Mouse (Mus musculus) embryonic stem cell, embryonic (primary cell): Measurements from ENCODE around the gene Rpl36.

ENCODE experiments used
- CTCF ChIA-PET, 4 experiments: fragments of 300-600 bp in 2 of 4; fragments of 350-600 bp in 2 of 4; sonication (Branson Sonifier 250); formaldehyde crosslinking; loops; one replicate each; lab custom pipeline; 2022; ENCODE audit warnings: inconsistent platforms in 2 of 4; lab: Charles Lee
- POLR2A ChIA-PET, 4 experiments: fragments of 300-600 bp in 2 of 4; fragments of 350-600 bp in 2 of 4; sonication (Branson Sonifier 250); formaldehyde crosslinking; loops; one replicate each; lab custom pipeline; 2022; ENCODE audit warnings: antibody characterized with exemption in 4 of 4, inconsistent platforms in 1 of 4; lab: Charles Lee

Gene Rpl36

DNA sequence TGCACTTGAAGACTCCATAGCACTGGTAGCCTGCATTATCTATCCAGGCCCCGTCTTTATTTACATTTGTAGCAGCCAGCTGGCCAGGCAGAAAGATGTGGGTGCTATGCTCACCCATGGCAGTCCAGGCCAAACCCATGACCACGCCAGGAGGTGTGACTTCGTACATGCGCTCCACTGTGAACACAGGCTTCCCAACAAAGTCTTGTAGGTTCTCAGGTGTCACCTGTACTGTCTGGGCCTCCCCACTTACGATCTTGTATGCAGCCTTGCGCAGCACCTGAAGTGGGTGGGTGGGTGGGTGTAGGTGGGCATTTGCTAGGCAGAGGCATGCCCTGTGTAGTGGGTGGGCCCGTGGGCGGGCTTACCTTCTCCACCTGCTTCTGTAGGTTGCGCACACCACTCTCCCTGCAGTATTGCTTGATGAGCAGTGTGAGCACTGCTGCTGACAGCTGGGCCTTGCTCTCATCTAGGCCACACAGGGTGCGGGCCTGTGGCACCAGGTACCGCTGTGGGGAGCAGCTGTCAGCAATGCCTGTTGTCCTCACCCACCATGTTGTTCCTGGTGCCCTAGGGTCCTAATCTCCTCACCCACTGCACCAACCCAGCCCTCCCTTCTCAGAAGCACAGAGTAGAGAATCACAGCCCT, 2.0 kb downstream of the Rpl36 start:
- CTCF ChIA-PET: no interaction called here
- POLR2A ChIA-PET: interaction anchor here (0.5 to 14.4 kb wide), 35 partner anchors 8 to 354 kb away, joined by 3 to 429 read pairs (median 7); partner anchors contain the start of genes Lonp1 (in 4 of the 4), Ranbp3 (in 4 of the 4), Catsperd (in 3 of the 4) and Safb2 (in 3 of the 4)

DNA sequence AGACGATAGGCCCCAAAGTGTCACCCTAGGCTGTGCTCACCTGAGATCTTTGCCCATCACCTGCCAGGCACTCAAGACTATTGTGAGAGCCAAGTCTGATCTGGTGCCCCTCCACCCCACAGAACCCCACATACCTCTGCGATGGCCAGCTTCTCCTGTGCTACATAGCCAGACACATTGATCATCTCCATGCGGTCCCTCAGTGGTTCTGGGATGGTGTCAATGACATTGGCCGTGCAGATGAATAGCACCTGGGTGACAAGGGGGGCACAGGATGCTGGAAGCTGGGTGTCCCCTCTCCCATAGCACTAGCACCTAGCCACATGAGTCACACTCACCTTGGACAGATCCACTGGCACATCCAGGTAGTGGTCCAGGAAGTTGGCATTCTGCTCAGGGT, 2.6 kb downstream of the Rpl36 start:
- CTCF ChIA-PET: no interaction called here
- POLR2A ChIA-PET: interaction anchor here (0.5 to 14.4 kb wide), 18 partner anchors 7 to 311 kb away, joined by 3 to 429 read pairs (median 14); partner anchors contain the start of genes Catsperd (in 3 of the 4), Lonp1 (in 3 of the 4), Ranbp3 (in 3 of the 4) and Safb2 (in 3 of the 4)

DNA sequence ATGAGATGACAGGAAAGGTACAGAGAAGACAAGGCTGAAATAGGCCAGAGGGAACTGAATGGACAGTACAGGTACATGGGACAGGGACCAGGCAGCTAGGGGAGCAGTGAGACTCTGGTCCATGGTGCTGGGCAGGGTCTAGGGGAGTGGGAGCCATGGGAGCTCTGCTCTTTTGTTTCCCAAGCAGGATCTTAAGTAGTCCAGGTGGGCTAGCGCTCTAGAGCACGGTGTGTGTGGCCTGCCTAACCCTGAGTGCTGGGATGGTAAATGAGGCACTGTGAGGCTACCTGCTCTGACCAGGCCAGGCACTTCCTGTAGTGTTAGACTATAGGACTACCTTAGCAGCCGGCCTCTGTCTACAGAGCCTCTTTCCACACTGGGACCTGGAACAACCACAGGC, 3.5 kb downstream of the Rpl36 start:
- ChIA-PET POLR2A (interaction anchor here (0.6 to 14.4 kb wide), 25 partner anchors 6 to 415 kb away, joined by 3 to 429 read pairs (median 4); partner anchors contain the start of genes Ranbp3 (in 4 of the 4), Catsperd (in 3 of the 4), Lonp1 (in 3 of the 4) and Kdm4b (in 1 of the 4)), CTCF (interaction anchor here in 2 of 4 experiments (0.6 kb wide), 2 partner anchors 146 to 292 kb away, joined by 4 to 6 read pairs; no protein-coding TSS in a partner anchor)

DNA sequence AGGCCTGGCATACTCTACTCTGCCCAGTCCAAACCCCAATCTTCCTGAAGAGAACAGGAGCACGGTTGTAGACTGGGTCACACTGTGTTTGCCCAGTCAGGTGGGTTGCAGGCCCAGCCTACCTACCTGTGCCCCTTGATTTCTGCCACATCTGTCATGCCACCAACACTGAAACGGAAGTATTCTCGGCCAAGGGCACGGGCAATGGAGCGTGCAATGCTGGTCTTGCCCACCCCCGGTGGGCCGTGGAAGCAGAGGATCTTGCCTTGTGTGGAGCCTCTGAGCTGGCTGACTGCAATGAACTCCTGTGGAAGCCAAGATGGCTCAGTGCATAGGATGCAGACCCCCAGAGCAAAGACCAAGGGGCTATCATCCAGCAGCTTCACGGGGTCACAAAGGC, 4.4 kb downstream of the Rpl36 start:
- POLR2A ChIA-PET: interaction anchor here (0.6 to 14.4 kb wide), 15 partner anchors 6 to 306 kb away, joined by 3 to 429 read pairs (median 12); partner anchors contain the start of genes Catsperd (in 3 of the 4), Lonp1 (in 3 of the 4), Kdm4b (in 1 of the 4) and Ranbp3 (in 1 of the 4)
- CTCF ChIA-PET: interaction anchor here in 1 of 4 experiments (0.5 kb wide), 1 partner anchor 49 kb away, joined by 3 read pairs; no protein-coding TSS in a partner anchor

DNA sequence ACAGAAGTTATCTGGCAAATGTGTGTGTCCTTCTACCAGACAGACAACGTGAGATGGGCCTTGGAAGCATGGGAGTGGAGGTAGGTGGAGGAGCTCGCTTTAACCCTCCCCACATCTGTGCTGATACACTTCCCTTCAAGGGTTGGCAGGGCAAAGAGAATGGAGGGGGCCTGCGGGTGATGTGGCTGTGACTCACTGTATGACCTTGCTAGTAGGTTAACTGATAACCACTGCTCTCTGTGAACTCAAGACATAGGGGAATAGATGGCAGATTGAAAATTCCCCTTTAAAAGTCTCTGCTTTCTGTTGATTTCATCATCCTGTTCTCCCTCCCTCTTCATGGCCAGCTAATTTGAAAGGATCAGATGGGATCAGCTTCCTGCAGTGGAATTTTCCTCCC, 12.3 kb downstream of the Rpl36 start:
- POLR2A ChIA-PET: interaction anchor here (0.6 to 12.4 kb wide), 24 partner anchors 8 to 344 kb away, joined by 3 to 429 read pairs (median 6); partner anchors contain the start of genes Rpl36 (in 3 of the 4), Ranbp3 (in 2 of the 4), Safb (in 2 of the 4) and Safb2 (in 2 of the 4)
- CTCF ChIA-PET: no interaction called here

DNA sequence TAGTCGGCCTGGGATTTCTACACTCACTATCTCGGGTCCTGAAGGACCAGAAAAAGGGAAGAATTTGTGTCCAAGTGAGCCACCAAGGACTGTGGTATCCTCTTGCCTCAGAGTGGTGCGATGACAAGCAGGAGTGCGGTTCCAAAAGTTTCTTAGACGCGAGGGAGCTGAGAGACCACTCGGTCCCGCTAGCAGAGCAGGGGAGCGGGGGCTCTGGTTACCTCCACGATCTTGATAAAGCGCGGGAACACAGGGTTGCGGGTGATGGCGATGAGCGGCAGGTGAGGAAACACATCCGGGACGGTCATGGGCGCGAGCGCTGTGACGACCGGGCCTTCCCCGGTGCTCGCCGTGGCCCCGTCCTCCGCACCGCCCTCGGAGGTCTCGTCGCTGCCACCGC, 13.0 kb downstream of the Rpl36 start:
- CTCF ChIA-PET: interaction anchor here (1.0 to 2.0 kb wide), 10 partner anchors 14 to 293 kb away, joined by 4 to 18 read pairs (median 5); partner anchors contain the start of genes Rpl36 (in 2 of the 4), Ndufa11 (in 1 of the 4) and Ranbp3 (in 1 of the 4)
- POLR2A ChIA-PET: interaction anchor here (0.5 to 12.4 kb wide), 89 partner anchors 9 to 667 kb away, joined by 3 to 429 read pairs (median 8); partner anchors contain the start of genes Gm17949 (in 3 of the 4), Gtf2f1 (in 3 of the 4), Ranbp3 (in 3 of the 4) and Rpl36 (in 3 of the 4)

DNA sequence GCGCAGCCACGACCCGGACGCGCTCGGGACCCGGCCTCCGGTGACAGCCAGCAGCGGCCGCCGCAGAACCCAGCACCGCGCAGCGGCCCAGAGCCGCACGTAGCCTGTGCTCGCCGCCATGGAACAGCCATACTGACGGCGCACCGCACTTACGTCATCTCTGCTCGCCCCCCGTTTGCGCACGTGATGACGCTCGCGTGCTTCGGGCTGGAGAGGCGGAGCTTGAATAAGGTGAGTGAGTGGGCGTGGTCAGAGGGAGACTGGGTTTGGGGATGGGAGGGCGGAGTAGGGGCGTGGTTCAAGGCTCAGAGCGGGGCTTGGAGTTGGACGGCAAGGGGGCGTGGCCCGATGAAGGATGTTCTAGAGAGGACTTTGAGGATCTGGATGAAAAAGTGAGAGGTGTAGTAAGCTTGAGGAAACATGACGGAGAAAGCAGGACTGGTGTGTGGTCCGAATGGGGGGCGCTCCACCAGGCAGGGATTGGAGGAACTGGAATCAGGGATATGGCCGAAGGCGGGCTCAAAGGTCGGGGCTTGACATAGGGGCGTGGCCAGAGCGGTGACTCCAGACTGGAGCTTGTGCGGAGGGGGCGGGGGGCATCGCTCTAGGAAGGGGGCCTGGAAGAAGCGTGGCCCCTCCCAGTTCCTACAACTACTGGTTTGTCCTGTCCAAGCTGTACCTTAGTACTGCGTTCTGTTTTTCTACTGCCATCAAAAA, 13.7 kb downstream of the Rpl36 start, which contains the start of gene Lonp1:
TSS of gene Lonp1 (minus strand) at position 134 of the 717 bp plus-strand sequence.
- POLR2A ChIA-PET: interaction anchor here (0.5 to 12.4 kb wide), 147 partner anchors 8 to 668 kb away, joined by 3 to 429 read pairs (median 4); partner anchors contain the start of genes Gm17949 (in 3 of the 4), Gtf2f1 (in 3 of the 4), Ranbp3 (in 3 of the 4) and Rpl36 (in 3 of the 4)
- CTCF ChIA-PET: interaction anchor here (0.5 to 2.0 kb wide), 29 partner anchors 14 to 502 kb away, joined by 3 to 18 read pairs (median 4); partner anchors contain the start of genes Rpl36 (in 2 of the 4), Fem1a (in 1 of the 4), Ndufa11 (in 1 of the 4) and Nrtn (in 1 of the 4)

DNA sequence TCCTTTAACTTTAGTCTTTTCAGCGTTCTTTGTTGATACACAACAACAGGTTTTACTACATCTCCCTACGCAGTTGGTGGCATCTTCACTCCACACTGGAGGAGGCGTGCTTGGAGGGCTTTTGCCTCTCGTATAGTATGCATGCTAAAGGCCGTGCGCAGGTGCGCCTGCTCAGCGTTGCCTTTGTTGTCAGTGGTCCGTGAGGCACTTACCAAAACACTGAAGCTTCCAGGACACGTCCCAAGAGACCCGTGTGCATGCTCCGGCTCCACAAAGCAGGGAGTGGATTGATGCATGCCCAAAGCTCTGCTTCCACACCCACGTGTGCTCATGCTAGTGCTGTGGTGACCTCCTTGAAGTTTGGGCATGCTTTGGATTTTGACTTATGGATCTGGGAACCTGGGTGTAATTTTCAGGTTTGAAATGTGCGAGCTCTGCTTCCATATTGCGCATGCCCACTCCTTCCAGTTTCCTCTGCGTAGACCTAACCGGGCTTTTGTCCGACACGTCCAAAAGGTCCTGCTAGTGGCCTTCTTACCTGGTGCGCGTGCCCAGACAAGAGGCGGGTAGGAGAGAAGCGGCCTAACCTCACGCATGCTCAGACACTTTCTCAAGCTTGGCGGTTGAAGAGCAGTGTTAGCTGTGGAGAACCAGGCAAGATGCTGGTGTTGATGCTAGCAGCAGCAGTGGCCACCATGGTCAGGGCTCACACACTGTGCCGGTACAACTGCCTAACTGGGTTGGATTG, 14.5 kb downstream of the Rpl36 start, which contains the start of gene Catsperd:
TSS of gene Catsperd (plus strand) at position 614 of the 748 bp plus-strand sequence.
- ChIA-PET POLR2A (interaction anchor here (0.5 to 12.4 kb wide), 126 partner anchors 7 to 591 kb away, joined by 3 to 429 read pairs (median 5); partner anchors contain the start of genes Ranbp3 (in 3 of the 4), Rpl36 (in 3 of the 4), Safb (in 3 of the 4) and Safb2 (in 3 of the 4)), CTCF (interaction anchor here (0.5 to 2.0 kb wide), 20 partner anchors 15 to 503 kb away, joined by 3 to 18 read pairs (median 4); partner anchors contain the start of genes Fem1a (in 1 of the 4), Ndufa11 (in 1 of the 4), Nrtn (in 1 of the 4) and Ranbp3 (in 1 of the 4))

DNA sequence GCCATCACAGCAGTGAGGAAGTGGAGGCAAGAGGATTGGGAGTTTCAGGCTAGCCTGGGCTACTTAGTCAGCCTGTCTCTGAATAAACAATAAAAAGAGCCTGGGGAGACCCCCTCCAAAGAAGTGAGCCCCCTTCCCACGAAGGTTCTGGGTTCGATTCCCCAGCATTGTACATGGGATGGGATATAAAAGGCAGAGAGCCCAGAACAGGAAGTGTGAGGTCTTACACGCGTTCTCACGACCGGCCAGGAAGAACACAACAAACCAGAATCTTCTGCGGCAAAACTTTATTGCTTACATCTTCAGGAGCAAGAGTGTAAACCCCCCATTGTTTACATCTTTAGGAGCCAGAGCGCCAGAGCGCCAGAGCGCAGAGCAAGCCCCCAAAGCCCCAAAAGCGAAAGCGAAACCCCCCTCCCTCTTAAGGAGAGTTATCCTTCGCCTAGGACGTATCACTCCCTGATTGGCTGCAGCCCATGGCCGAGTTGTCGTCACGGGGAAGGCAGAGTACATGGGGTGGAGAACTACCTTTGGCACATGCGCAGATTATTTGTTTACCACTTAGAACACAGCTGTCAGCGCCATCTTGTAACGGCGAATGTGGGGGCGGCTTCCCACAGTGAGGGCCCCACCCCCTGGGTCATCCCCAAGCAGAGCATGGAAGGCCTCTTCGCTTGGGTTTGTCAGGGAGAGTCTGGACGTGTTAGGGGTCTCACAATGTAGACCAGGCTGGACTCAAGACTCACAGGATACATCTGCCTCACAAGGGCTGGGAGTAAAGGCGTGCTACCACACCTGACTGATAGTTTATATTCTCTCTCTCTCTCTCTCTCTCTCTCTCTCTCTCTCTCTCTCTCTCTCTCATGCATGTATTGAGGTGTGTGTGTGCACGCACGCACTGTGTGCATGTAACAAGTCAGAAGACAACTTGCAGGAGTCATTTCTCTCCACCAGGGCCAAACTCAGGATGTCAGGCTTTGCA, 16.9 kb downstream of the Rpl36 start:
- CTCF ChIA-PET: interaction anchor here in 1 of 4 experiments (0.7 kb wide), 1 partner anchor 128 kb away, joined by 3 read pairs; no protein-coding TSS in a partner anchor
- POLR2A ChIA-PET: interaction anchor here (0.6 to 12.4 kb wide), 15 partner anchors 11 to 154 kb away, joined by 3 to 111 read pairs (median 4); partner anchors contain the start of genes Rpl36 (in 1 of the 4), Safb (in 1 of the 4) and Safb2 (in 1 of the 4)

DNA sequence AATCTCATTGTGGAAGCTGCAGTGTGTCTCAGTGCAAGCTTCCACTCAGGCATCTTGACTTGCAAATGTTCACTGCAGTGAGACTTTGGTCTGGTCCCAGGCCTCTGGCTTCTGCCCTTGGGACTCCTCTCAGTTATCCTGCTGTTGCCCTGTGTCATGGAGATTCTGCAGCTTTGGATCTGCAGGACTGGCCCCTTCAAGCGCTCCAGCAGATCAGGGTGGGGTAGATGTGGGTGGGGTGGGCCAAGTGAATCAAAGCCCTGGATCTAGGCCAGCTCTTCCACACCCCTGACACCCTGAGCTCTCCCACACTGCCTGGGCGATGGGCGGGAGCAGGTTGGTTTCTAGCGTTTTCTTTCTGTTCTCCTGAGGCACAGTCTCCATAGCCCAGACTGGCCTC, 18.6 kb downstream of the Rpl36 start:
- ChIA-PET CTCF (interaction anchor here in 3 of 4 experiments (0.6 to 1.5 kb wide), 9 partner anchors 16 to 304 kb away, joined by 3 to 7 read pairs (median 3); partner anchors contain the start of genes Mllt1 (in 1 of the 3) and Ranbp3 (in 1 of the 3)), POLR2A (interaction anchor here in 3 of 4 experiments (0.5 to 12.4 kb wide), 47 partner anchors 9 to 845 kb away, joined by 3 to 111 read pairs (median 4); partner anchors contain the start of genes Ranbp3 (in 2 of the 3), Rpl36 (in 2 of the 3), Safb (in 2 of the 3) and Khsrp (in 1 of the 3))

DNA sequence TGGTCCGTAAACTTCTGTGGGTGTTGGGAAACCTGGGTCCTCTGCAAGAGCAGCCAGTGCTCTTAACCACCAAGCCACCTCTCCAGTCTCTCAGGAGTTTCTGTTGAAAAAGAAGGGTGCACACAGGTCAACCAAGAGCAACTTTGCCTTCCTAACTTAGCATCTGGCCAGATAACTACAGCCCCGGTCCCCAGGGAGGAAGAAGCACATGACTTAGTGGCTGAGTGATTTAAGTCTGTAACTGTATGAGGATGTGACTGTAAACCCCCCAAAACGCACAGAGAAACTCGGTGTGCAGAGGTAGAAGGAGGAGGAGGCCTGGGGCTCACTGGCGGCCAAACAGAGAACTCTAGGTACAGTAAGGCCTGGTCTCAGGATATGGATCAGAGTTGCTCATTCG, 20.8 kb downstream of the Rpl36 start:
- POLR2A ChIA-PET: no interaction called here
- CTCF ChIA-PET: no interaction called here

DNA sequence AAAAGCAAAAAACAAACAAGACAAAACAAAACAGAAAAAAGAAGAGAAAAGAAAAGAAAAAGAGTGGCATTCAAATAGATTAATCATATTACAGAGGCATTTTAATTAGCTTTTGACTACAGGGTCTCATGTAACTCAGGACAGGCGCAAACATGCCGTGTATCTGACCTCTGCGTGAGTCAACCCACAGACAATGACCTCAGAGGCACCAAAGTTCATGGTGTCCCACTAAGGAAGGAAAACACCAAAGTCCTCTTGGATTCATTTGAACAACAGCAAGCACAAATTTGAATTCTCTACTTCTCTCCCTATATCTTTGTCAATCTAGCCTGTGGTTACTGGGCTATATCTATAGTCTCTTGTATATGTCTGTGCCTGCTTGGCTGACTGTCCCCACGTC, 30.0 kb downstream of the Rpl36 start:
- CTCF ChIA-PET: no interaction called here
- POLR2A ChIA-PET: interaction anchor here in 2 of 4 experiments (0.8 to 4.4 kb wide), 3 partner anchors 16 to 29 kb away, joined by 4 to 14 read pairs (median 5); partner anchors contain the start of genes Lonp1 (in 2 of the 2) and Catsperd (in 1 of the 2)

DNA sequence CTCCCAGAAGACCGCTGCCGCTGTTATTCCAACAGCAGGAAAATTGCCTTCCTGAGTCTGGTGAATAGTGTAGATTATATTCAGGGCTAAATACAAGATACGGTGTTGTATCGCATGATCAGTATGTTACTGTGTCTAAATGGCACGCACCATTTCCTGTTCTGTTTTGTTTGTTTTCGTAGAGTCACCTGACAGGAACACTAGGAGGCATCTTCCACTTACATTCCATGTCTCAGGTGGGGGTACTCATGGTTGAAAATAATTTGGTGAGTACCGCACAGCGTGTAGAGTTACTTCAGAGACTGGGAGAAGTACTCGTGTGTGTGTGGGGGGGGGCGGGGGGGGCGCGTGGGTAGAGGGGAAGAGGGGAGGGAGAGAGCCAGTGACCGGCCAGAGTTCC, 34.3 kb downstream of the Rpl36 start:
- POLR2A ChIA-PET: interaction anchor here in 3 of 4 experiments (0.6 to 1.4 kb wide), 15 partner anchors 8 to 1117 kb away, joined by 3 to 8 read pairs (median 4); partner anchors contain the start of genes Catsperd (in 1 of the 3) and Lonp1 (in 1 of the 3)
- CTCF ChIA-PET: interaction anchor here in 3 of 4 experiments (0.6 to 1.4 kb wide), 4 partner anchors 12 to 165 kb away, joined by 3 to 4 read pairs (median 3); no protein-coding TSS in a partner anchor

DNA sequence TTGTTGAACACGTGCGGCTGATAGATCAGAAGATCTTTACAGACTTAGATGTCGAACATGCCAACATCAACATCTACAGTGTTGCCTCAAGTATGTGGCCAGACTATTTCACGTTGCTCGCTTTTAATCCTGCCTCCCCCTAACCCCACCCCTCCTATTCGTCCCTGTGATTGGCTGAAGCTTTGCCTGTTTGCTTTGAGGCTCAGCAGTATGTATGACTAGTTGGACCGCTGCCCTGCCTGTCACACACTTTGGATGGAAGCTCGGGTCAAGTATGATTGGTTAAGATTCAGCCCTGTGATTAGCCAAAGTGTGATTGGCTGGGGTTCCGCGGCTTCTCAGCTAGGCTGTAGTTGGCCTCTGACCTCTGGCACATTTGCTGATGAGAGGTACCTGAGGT, 38.6 kb downstream of the Rpl36 start:
- ChIA-PET POLR2A (interaction anchor here in 3 of 4 experiments (0.6 to 6.2 kb wide), 18 partner anchors 9 to 619 kb away, joined by 3 to 33 read pairs (median 6); partner anchors contain the start of genes Catsperd (in 2 of the 3), Lonp1 (in 2 of the 3), Safb2 (in 2 of the 3) and Gm17949 (in 1 of the 3)), CTCF (interaction anchor here (0.5 to 1.1 kb wide), 8 partner anchors 9 to 248 kb away, joined by 3 to 4 read pairs (median 3); no protein-coding TSS in a partner anchor)

DNA sequence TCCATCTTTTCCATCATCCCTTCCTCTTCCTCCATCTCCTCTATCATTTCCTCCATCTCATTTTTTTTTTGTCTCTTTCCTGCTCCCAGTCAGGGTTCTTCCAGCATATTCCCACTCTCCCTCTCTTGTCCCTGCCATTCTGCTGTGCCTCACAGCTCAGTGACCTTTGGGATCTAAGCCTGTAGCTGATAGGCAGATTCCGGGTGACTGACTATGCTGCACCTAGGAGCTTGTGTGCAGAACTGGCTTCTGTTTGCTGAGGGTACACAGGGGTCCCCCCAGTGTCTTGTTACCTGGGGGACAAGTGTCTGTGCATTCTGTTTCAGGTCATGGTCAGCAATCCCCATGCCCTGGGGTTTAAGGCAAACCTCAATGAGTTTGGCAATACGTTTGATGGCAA, 41.6 kb downstream of the Rpl36 start:
- ChIA-PET POLR2A (interaction anchor here in 2 of 4 experiments (0.6 to 4.0 kb wide), 5 partner anchors 9 to 462 kb away, joined by 3 to 23 read pairs (median 5); partner anchors contain the start of genes Catsperd (in 1 of the 2), Lonp1 (in 1 of the 2) and Ranbp3 (in 1 of the 2)), CTCF (no interaction called here)
